In the genomic region with DNA sequence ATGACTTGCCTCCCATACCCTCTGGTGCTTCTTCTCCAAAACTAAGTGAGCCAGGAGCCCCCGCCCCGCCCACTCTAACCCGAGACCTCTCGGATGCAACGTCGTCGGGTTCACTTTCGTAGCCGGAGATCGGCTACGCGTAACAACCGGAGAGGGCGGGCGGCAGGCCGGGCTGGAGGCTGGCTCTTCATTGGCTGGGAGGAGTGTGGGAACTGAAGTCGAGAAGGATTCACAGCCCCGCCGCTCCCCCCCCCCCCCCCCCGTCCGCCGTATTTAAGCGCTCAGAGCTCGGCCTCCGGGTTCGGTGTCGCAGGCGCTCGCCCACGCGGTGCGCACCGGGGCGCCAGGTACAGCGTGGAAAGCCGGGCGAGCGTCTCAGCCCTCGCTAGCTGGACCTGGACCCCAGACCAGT, we compare ENCODE assay signal across 8 mouse cellular contexts. TPM values are rescaled to one million over a fixed set of nuclear protein-coding genes. Genes with fewer than 3 reads are reported as not detected.
A peak's percentile ranks its signal among the peaks of the same experiment; 100 is the strongest.
DNase-seq lines count a peak whose midpoint lies in the region; ATAC-seq lines count a peak whose summit lies in the region.

Gene AW011738, plus strand, starts transcription at position 304 of the 412 bp plus-strand sequence.

- H3K4me1 ChIP-seq in forebrain, embryonic 11.5 days (replicated peaks; ENCODE audit: control insufficient read depth, insufficient read depth, low read length): peaks cover 13% of the 10 kb centered on the region; the same call in 1 of the 2 replicates

- H3K4me3 ChIP-seq in forebrain, embryonic 11.5 days (ENCODE audit: low read depth, low read length): peak within 1 kb of the TSS; percentile 61

- ATAC-seq in cerebellum, adult (ENCODE audit: insufficient number of reproducible peaks, low FRiP score, low TSS enrichment): peak; percentile 91
- peak; percentile 87 for ATAC-seq in forebrain, embryonic 11.5 days (replicated peaks; ENCODE audit: low FRiP score)

- DNase-seq in NIH3T3 (ENCODE audit: low read depth): peak; percentile 73
- DNase-seq in forebrain, embryonic 11.5 days (ENCODE audit: low spot score): peak; percentile 92
- DNase-seq in heart, postnatal 14 days: peak; percentile 78 to 80
- DNase-seq in kidney, postnatal 36 days: peak; percentile 76 to 88
- DNase-seq in lung, postnatal 14 days: peak; percentile 74
- DNase-seq in retina, postnatal 1 day: peak; percentile 86
- peak; percentile 78 for DNase-seq in yolk sac, embryonic 10.5 days (ENCODE audit: low spot score)

- peak within 1 kb of the TSS; percentile 94 for H3K4me2 ChIP-seq in forebrain, embryonic 11.5 days (ENCODE audit: low read depth, low read length, severe bottlenecking)

- peak within 1 kb of the TSS; percentile 77 for H3K9ac ChIP-seq in forebrain, embryonic 11.5 days (ENCODE audit: low read length)

- intact Hi-C loops in heart, postnatal 14 days (cut with DNase I): loop anchor here (2.0 kb wide), 1 partner anchor 28 kb away; no protein-coding TSS in a partner anchor

- no peaks in the 10 kb centered on the region for H3K36me3 ChIP-seq in forebrain, embryonic 11.5 days (ENCODE audit: control insufficient read depth, insufficient read depth, low read length)

- WGBS in forebrain, embryonic 11.5 days: 0% methylated on average over 33 of the region's 39 CpGs

- no peaks in the 10 kb centered on the region for H3K27me3 ChIP-seq in forebrain, embryonic 11.5 days (ENCODE audit: control insufficient read depth, insufficient read depth, low read length)

- H3K9me3 ChIP-seq in forebrain, embryonic 11.5 days (ENCODE audit: control insufficient read depth, low read length): no peaks in the 10 kb centered on the region

- peak within 1 kb of the TSS; percentile 62 for H3K27ac ChIP-seq in forebrain, embryonic 11.5 days (ENCODE audit: low read depth, low read length)

RNA-seq across cellular contexts. Expression of gene AW011738, which starts in this region (rescaled TPM):
- polyA plus RNA-seq in forebrain, embryonic 11.5 days (2014; fragmentation: Nextera tagmentation; extraction: Ambion mirVana): 2.0 and 2.3 TPM in 2 replicates
- 1 to 10 TPM; 5.5 to 6.3 TPM for total RNA-seq in heart, postnatal 14 days (2021)

Comparison
In these comparisons a context has a peak if more than half of its experiments do, and no peak if none do; other contexts are left out.
1. Peak in every context shown above with its lines: DNase-seq, ATAC-seq, H3K4me3 ChIP-seq and H3K27ac ChIP-seq.